Mouse (Mus musculus) midbrain, postnatal 0 days (tissue): ENCODE results near the gene Ift43. TPM values are rescaled to one million over a fixed set of nuclear protein-coding genes. Genes with fewer than 3 reads are reported as not detected.

Experiments used
- ATAC-seq: fragments of 200-750 bp; cut with Nextera tagmentation; 2 replicates; pipeline ENCODE4 v1.8.0; 2017; ENCODE audit warnings: moderate number of reproducible peaks, mild to moderate bottlenecking, moderate TSS enrichment, moderate library complexity; ENCODE audit not compliant: low FRiP score
- DNase-seq: peaks from one replicate; pipeline ENCODE4 v3.0.0-alpha.2; 2015; ENCODE audit warnings: low spot score
- H3K27ac ChIP-seq: fragments of 300-500 bp; sonication (generic); 2 replicates; pipeline ENCODE4 v1.5.1; 2014; ENCODE audit warnings: low read depth, mild to moderate bottlenecking, low read length, mixed read lengths
- H3K27me3 ChIP-seq: fragments of 300-500 bp; sonication (generic); 2 replicates; pipeline ENCODE4 v1.6.1; 2014; ENCODE audit warnings: low read length, control low read depth, mixed read lengths; ENCODE audit not compliant: insufficient read depth
- H3K36me3 ChIP-seq: fragments of 300-500 bp; sonication (generic); 2 replicates; pipeline ENCODE4 v1.6.1; 2014; ENCODE audit warnings: low read length, control low read depth, mixed read lengths; ENCODE audit not compliant: insufficient read depth
- H3K4me1 ChIP-seq: fragments of 300-500 bp; sonication (generic); 2 replicates; pipeline ENCODE4 v1.6.1; 2014; ENCODE audit warnings: mild to moderate bottlenecking, control low read depth, antibody characterized with exemption, low read length, mixed read lengths; ENCODE audit not compliant: insufficient read depth
- H3K4me2 ChIP-seq: fragments of 300-500 bp; sonication (generic); 2 replicates; pipeline ENCODE4 v1.6.1; 2014; ENCODE audit warnings: low read depth, mild to moderate bottlenecking, low read length, mixed read lengths; ENCODE audit not compliant: poor library complexity, severe bottlenecking
- H3K4me3 ChIP-seq: fragments of 300-500 bp; sonication (generic); 2 replicates; pipeline ENCODE4 v1.5.1; 2014; ENCODE audit warnings: low read depth, mild to moderate bottlenecking, low read length, moderate library complexity
- H3K9ac ChIP-seq: fragments of 300-500 bp; sonication (generic); replicated peaks from 2 replicates; pipeline ENCODE4 v1.6.1; 2014; ENCODE audit warnings: mild to moderate bottlenecking, low read length, moderate library complexity, mixed read lengths; ENCODE audit not compliant: poor library complexity, severe bottlenecking
- H3K9me3 ChIP-seq: fragments of 300-500 bp; sonication (generic); 2 replicates; pipeline ENCODE4 v1.6.1; 2016; ENCODE audit warnings: low read length, control low read depth
- CTCF ChIP-seq: IDR thresholded peaks from 2 replicates; pipeline ENCODE4 v1.5.1; 2016; ENCODE audit warnings: antibody characterized with exemption, mild to moderate bottlenecking
- WGBS: fragments of 180-500 bp; shearing (Covaris S2); extraction: QIAGEN DNeasy Blood & Tissue Kit; methylation state at CpG from one replicate; pipeline ENCODE4 v1.1.7; 2014; 5-methylcytosine and 5-hydroxymethylcytosine counted together
- polyA plus RNA-seq: library from polyadenylated mRNA; unstranded; fragments of >200 nt; fragmentation: Nextera tagmentation; extraction: Ambion mirVana; gene quantifications from 2 replicates; pipeline ENCODE4 v1.2.1, GENCODE M21; 2015
- total RNA-seq: library from RNA; depleted of rRNA; stranded (reverse); fragments of >200 nt; gene quantifications from 2 replicates; pipeline ENCODE4 v1.2.3, GENCODE M21; 2014

Gene Ift43
- total and polyA plus RNA-seq, 2 experiments from 2014 or later, result 11.9 to 29.7 TPM

DNA sequence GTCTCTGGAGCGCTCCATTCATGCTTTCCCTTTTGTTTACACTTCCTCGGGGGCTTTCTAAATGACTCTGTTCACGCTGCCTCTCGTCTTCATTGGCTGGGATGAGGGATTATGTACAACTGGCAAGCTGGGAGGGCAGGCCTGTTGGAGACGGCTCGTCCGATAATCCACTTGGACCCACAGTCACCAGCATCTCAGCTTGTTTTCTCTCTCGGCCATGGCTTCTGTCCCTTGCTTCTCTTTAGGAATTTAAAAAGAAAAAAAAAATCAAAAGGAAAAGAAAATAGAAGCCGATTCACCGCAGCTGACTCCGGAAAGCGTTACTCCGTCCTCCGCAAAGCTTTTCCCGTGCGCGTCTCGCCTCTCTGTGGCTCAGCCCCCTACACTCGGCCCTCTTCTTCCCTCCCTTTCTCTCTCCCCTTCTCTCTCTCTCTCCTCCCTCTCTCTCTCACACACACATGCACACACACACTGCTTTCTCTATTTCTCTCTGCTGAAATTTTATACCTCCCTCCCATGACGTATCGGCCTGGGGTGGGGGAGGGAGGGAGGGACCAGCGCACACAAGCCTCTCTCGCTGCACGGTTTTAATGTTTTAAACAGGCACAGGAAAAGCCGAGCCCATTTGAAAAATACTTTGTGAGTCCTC lies 3.7 kb upstream of the Ift43 start, which contains the start of gene Tgfb3:
Gene Tgfb3, minus strand, starts transcription at position 489 of the 649 bp plus-strand sequence.
- 0 out of 2 replicates have a peak within 1 kb of the TSS, but pooled peaks have one; percentile 28 for H3K27ac ChIP-seq
- under 1% methylated on average over 25 of the region's 25 CpGs for WGBS
- DNase-seq, result peak; percentile 48
- peak within 1 kb of the TSS; percentile 43 for H3K4me3 ChIP-seq
- no peaks in the 10 kb centered on the region for H3K9me3 ChIP-seq
- no peak for TF ChIP-seq CTCF
- H3K9ac ChIP-seq, result peak within 1 kb of the TSS; percentile 37; the same call in 1 of the 2 replicates
- peak within 1 kb of the TSS; percentile 94 for H3K4me2 ChIP-seq
- H3K36me3 ChIP-seq, result no peaks in the 10 kb centered on the region
- peaks cover 16% of the 10 kb centered on the region; the same call in 1 of the 2 replicates for H3K27me3 ChIP-seq
- H3K4me1 ChIP-seq, result peaks cover 7% of the 10 kb centered on the region; the same call in 1 of the 2 replicates
- ATAC-seq, result peak; percentile 21; the same call in 1 of the 2 replicates

DNA sequence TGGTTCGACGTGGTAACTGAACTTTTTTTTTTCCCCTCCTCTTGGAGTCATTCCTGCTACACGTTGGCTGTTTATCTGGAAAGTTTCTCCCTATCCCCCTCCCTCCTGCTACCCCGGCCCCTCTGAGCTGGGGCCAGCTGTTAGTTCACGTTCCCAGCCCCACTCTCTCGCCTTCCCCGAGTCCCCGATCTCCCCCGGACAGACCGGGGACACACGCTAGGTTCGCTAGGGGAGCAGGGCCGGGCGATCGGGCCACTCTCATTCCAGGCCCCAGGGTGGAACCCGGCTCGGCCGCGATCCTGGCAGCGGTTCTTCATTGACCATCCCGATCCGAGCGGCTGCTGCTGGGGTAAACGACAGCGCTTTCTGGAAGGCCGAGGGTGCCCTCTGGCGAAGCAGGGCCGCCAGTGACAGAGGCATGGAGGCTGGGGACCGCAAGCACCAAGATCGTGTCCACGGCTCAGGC lies 3.1 kb upstream of the Ift43 start:
- H3K27me3 ChIP-seq, result peaks cover 16% of the 10 kb centered on the region; the same call in 1 of the 2 replicates
- 0 out of 2 replicates have a peak overlapping the region, but pooled peaks have one; percentile 28 for H3K27ac ChIP-seq
- H3K9ac ChIP-seq, result peak overlapping the region; percentile 37; the same call in 1 of the 2 replicates
- H3K4me3 ChIP-seq, result peak overlapping the region; percentile 43
- H3K9me3 ChIP-seq, result no peaks in the 10 kb centered on the region
- WGBS, result 2% methylated on average over 31 of the region's 31 CpGs
- ATAC-seq (peak; percentile 79), DNase-seq (peak; percentile 91)
- H3K36me3 ChIP-seq, result no peaks in the 10 kb centered on the region
- peak; percentile 93 for TF ChIP-seq CTCF
- peaks cover 7% of the 10 kb centered on the region; the same call in 1 of the 2 replicates for H3K4me1 ChIP-seq
- H3K4me2 ChIP-seq, result peak overlapping the region; percentile 94

DNA sequence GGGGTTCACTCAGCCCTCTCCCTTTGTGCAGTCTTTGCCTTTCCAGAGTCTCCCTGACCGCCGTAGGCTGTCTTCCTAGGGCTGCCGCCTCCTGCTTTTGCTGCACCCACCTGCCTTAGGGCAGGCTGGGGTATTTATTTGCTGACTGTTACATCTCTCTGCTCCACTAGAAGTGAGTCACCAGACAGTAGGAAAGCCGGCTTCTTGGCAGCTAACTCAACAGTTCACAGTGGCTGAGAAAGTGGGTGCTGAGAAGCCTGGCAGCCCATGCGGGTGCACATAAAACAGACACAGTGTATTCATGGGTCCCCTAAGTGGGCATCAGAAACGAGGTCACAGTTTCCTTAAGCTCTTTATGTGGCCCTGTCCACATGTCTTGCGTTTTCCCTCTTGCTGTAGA lies 3.5 kb downstream of the Ift43 start:
- ATAC-seq (no peak), DNase-seq (no peak)
- H3K27ac ChIP-seq, result no peak overlapping the region
- no peak overlapping the region for H3K4me2 ChIP-seq
- 90% methylated on average over 7 of the region's 7 CpGs for WGBS
- no peak overlapping the region for H3K4me3 ChIP-seq
- H3K9me3 ChIP-seq, result no peaks in the 10 kb centered on the region
- no peaks in the 10 kb centered on the region for H3K27me3 ChIP-seq
- no peak overlapping the region for H3K9ac ChIP-seq
- H3K4me1 ChIP-seq, result no peaks in the 10 kb centered on the region
- no peak for TF ChIP-seq CTCF
- peaks cover 11% of the 10 kb centered on the region for H3K36me3 ChIP-seq

DNA sequence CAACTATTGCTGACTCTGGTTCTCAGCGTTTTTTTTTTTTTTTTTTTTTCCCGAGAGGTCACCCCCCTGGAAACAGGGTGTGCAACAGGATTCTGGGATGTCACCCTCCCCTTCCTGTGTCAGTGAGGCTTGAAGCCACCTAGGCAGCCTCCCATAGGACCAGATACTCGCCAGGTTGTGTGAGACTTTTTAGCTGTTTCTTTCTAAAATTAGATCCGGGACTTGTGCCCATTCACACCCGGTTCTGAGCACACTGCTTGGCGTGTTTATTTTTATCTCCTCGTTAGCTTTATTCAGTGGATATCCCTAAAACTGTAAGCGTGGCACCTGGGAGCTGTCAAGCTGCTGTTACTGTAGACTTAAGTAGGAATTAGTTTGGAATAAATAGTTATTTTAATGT lies 4.2 kb downstream of the Ift43 start:
- Histone ChIP-seq H3K4me1 (peaks cover 3% of the 10 kb centered on the region; the same call in 1 of the 2 replicates), H3K27ac (no peak overlapping the region), H3K9me3 (no peaks in the 10 kb centered on the region), H3K4me3 (no peak overlapping the region), H3K4me2 (no peak overlapping the region), H3K36me3 (peaks cover 11% of the 10 kb centered on the region), H3K9ac (no peak overlapping the region), H3K27me3 (no peaks in the 10 kb centered on the region)
- no peak for TF ChIP-seq CTCF
- WGBS, result 73% methylated on average over 8 of the region's 8 CpGs
- no peak for ATAC-seq
- DNase-seq, result no peak

DNA sequence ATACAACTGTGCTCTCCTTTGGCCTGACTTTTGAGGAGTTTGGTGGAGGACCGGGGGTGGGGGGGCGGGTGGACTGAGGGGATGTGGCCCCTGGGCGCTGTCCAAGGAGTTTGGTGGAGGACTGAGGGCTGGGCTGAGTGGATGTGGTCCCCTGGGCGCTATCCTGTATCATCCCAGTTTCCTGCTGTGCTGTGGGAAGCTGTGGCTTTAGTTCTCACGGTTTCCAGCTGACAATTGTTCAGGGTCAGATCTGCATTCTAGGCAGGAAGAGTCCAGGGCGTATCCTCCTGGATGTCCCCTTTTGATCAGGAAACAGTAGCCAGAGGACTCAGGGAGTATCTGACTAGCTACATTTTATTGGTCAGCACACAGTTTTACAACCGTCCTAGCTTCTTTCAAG lies 5.7 kb downstream of the Ift43 start:
- ATAC-seq, result no peak

DNA sequence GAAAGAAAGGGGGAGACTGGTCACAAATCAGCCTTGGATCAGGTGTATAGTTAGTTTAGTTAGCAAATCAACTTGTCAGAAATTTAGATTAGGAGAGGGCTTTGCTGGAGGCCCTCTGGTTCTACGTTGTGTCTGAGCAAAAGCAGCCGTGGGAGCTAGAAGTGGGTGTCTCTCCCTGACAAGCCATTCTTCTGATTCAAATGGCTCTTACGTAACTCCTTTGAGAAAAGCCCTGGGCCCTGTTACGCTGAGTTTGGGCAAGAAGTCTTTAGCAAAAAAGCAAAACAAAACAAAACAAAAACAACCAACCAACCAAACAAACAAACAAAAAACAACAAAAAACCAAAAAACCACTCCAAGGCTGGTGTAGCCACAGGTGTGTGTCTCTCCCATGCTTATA lies 8.4 kb downstream of the Ift43 start:
- 64% methylated on average over 4 of the region's 4 CpGs for WGBS
- no peaks in the 10 kb centered on the region for H3K9me3 ChIP-seq
- H3K27me3 ChIP-seq, result no peaks in the 10 kb centered on the region
- DNase-seq (no peak), ATAC-seq (no peak)
- H3K36me3 ChIP-seq, result peaks cover 6% of the 10 kb centered on the region
- no peak overlapping the region for H3K4me2 ChIP-seq
- peaks cover 3% of the 10 kb centered on the region; the same call in 1 of the 2 replicates for H3K4me1 ChIP-seq
- H3K4me3 ChIP-seq, result no peak overlapping the region
- H3K27ac ChIP-seq, result no peak overlapping the region
- no peak for TF ChIP-seq CTCF
- no peak overlapping the region for H3K9ac ChIP-seq

More for the DNA sequence above, 5.7 kb downstream of the Ift43 start:
- WGBS, result 61% methylated on average over 7 of the region's 7 CpGs
- Histone ChIP-seq H3K36me3 (peaks cover 11% of the 10 kb centered on the region), H3K27ac (no peak overlapping the region), H3K27me3 (no peaks in the 10 kb centered on the region), H3K9ac (no peak overlapping the region), H3K9me3 (no peaks in the 10 kb centered on the region), H3K4me1 (peaks cover 3% of the 10 kb centered on the region; the same call in 1 of the 2 replicates), H3K4me2 (no peak overlapping the region), H3K4me3 (no peak overlapping the region)
- DNase-seq, result no peak
- no peak for TF ChIP-seq CTCF
